Mouse (Mus musculus): ENCODE results near the gene Vps9d1. TPM values are rescaled to one million over a fixed set of nuclear protein-coding genes. Genes with fewer than 3 reads are reported as not detected.

Vps9d1 gene
- total and polyA plus RNA-seq, 2 experiments from 2014 or later: 16.1 to 32.7 TPM

- Histone ChIP-seq H3K9me3 (replicated peaks; ENCODE audit: control insufficient read depth, low read length) (no peaks in the 10 kb centered on the region), H3K27ac (ENCODE audit: low read depth) (no peak overlapping the region), H3K36me3 (replicated peaks; ENCODE audit: control insufficient read depth, insufficient read depth, low read length) (0 out of 2 replicates have a peak, but pooled peaks cover 3% of the 10 kb centered on the region), H3K4me2 (ENCODE audit: low read depth, low read length) (no peak overlapping the region), H3K4me1 (ENCODE audit: control insufficient read depth, insufficient read depth) (no peaks in the 10 kb centered on the region), H3K27me3 (ENCODE audit: control insufficient read depth, insufficient read depth, low read length) (no peaks in the 10 kb centered on the region), H3K9ac (replicated peaks; ENCODE audit: low read depth, low read length) (no peak overlapping the region), H3K4me3 (ENCODE audit: low read depth, low read length) (no peak overlapping the region)
- 82% methylated on average over 13 of the region's 13 CpGs for WGBS
- TF ChIP-seq CTCF (IDR thresholded peaks at IDR 0.05; ENCODE audit: low read depth) (no peak), EP300 (IDR thresholded peaks at IDR 0.05; ENCODE audit: low read depth) (no peak)
- no peak for ATAC-seq (ENCODE audit: insufficient read depth, low read depth)
- DNase-seq (ENCODE audit: low spot score): no peak
Observed at GRCm38 (mm10) chr8:123280302-123281094, 26.4 kb upstream of the Vps9d1 start.

GRCm38 (mm10) chr8:123279828-123280227, 25.7 kb upstream of the Vps9d1 start:
- Histone ChIP-seq H3K4me1 (ENCODE audit: control insufficient read depth, insufficient read depth) (no peaks in the 10 kb centered on the region), H3K36me3 (replicated peaks; ENCODE audit: control insufficient read depth, insufficient read depth, low read length) (0 out of 2 replicates have a peak, but pooled peaks cover 3% of the 10 kb centered on the region), H3K9me3 (replicated peaks; ENCODE audit: control insufficient read depth, low read length) (no peaks in the 10 kb centered on the region), H3K4me3 (ENCODE audit: low read depth, low read length) (no peak overlapping the region), H3K27me3 (ENCODE audit: control insufficient read depth, insufficient read depth, low read length) (no peaks in the 10 kb centered on the region), H3K4me2 (ENCODE audit: low read depth, low read length) (no peak overlapping the region), H3K9ac (replicated peaks; ENCODE audit: low read depth, low read length) (no peak overlapping the region), H3K27ac (ENCODE audit: low read depth) (no peak overlapping the region)
- no peak for ATAC-seq (ENCODE audit: insufficient read depth, low read depth)
- WGBS: 94% methylated on average over 4 of the region's 4 CpGs
- TF ChIP-seq EP300 (IDR thresholded peaks at IDR 0.05; ENCODE audit: low read depth) (no peak), CTCF (IDR thresholded peaks at IDR 0.05; ENCODE audit: low read depth) (no peak)
- DNase-seq (ENCODE audit: low spot score): no peak

- Histone ChIP-seq H3K36me3 (replicated peaks; ENCODE audit: control insufficient read depth, insufficient read depth, low read length) (0 out of 2 replicates have a peak, but pooled peaks cover 12% of the 10 kb centered on the region), H3K4me3 (ENCODE audit: low read depth, low read length) (no peak overlapping the region), H3K9me3 (replicated peaks; ENCODE audit: control insufficient read depth, low read length) (no peaks in the 10 kb centered on the region), H3K27me3 (ENCODE audit: control insufficient read depth, insufficient read depth, low read length) (no peaks in the 10 kb centered on the region), H3K4me1 (ENCODE audit: control insufficient read depth, insufficient read depth) (no peaks in the 10 kb centered on the region), H3K4me2 (ENCODE audit: low read depth, low read length) (no peak overlapping the region), H3K27ac (ENCODE audit: low read depth) (no peak overlapping the region), H3K9ac (replicated peaks; ENCODE audit: low read depth, low read length) (no peak overlapping the region)
- 43% methylated on average over 7 of the region's 7 CpGs for WGBS
- DNase-seq (ENCODE audit: low spot score) (no peak), ATAC-seq (ENCODE audit: insufficient read depth, low read depth) (no peak)
- no peak for TF ChIP-seq EP300 (IDR thresholded peaks at IDR 0.05; ENCODE audit: low read depth)
- no peak for TF ChIP-seq CTCF (IDR thresholded peaks at IDR 0.05; ENCODE audit: low read depth)
Observed at GRCm38 (mm10) chr8:123278445-123278844, 24.3 kb upstream of the Vps9d1 start.

GRCm38 (mm10) chr8:123275096-123275495, 20.9 kb upstream of the Vps9d1 start:
- 0 out of 2 replicates have a peak, but pooled peaks cover 13% of the 10 kb centered on the region for H3K36me3 ChIP-seq (replicated peaks; ENCODE audit: control insufficient read depth, insufficient read depth, low read length)
- H3K27ac ChIP-seq (ENCODE audit: low read depth): no peak overlapping the region

GRCm38 (mm10) chr8:123274447-123274846, 20.3 kb upstream of the Vps9d1 start:
- peaks cover 14% of the 10 kb centered on the region; the same call in 1 of the 2 replicates for H3K36me3 ChIP-seq (replicated peaks; ENCODE audit: control insufficient read depth, insufficient read depth, low read length)
- no peak overlapping the region for H3K9ac ChIP-seq (replicated peaks; ENCODE audit: low read depth, low read length)
- no peaks in the 10 kb centered on the region for H3K4me1 ChIP-seq (ENCODE audit: control insufficient read depth, insufficient read depth)
- no peak overlapping the region for H3K27ac ChIP-seq (ENCODE audit: low read depth)
- H3K4me3 ChIP-seq (ENCODE audit: low read depth, low read length): no peak overlapping the region
- no peaks in the 10 kb centered on the region for H3K9me3 ChIP-seq (replicated peaks; ENCODE audit: control insufficient read depth, low read length)
- TF ChIP-seq EP300 (IDR thresholded peaks at IDR 0.05; ENCODE audit: low read depth) (no peak), CTCF (IDR thresholded peaks at IDR 0.05; ENCODE audit: low read depth) (no peak)
- DNase-seq (ENCODE audit: low spot score) (no peak), ATAC-seq (ENCODE audit: insufficient read depth, low read depth) (no peak)
- WGBS: 89% methylated on average over 5 of the region's 5 CpGs
- H3K27me3 ChIP-seq (ENCODE audit: control insufficient read depth, insufficient read depth, low read length): no peaks in the 10 kb centered on the region
- no peak overlapping the region for H3K4me2 ChIP-seq (ENCODE audit: low read depth, low read length)

More at GRCm38 (mm10) chr8:123275096-123275495, 20.9 kb upstream of the Vps9d1 start:
- H3K9ac ChIP-seq (replicated peaks; ENCODE audit: low read depth, low read length): no peak overlapping the region
- H3K4me3 ChIP-seq (ENCODE audit: low read depth, low read length): no peak overlapping the region
- DNase-seq (ENCODE audit: low spot score): no peak
- no peaks in the 10 kb centered on the region for H3K4me1 ChIP-seq (ENCODE audit: control insufficient read depth, insufficient read depth)
- H3K9me3 ChIP-seq (replicated peaks; ENCODE audit: control insufficient read depth, low read length): no peaks in the 10 kb centered on the region
- no peak for ATAC-seq (ENCODE audit: insufficient read depth, low read depth)
- no peaks in the 10 kb centered on the region for H3K27me3 ChIP-seq (ENCODE audit: control insufficient read depth, insufficient read depth, low read length)
- TF ChIP-seq EP300 (IDR thresholded peaks at IDR 0.05; ENCODE audit: low read depth) (no peak), CTCF (IDR thresholded peaks at IDR 0.05; ENCODE audit: low read depth) (no peak)
- H3K4me2 ChIP-seq (ENCODE audit: low read depth, low read length): no peak overlapping the region
- 90% methylated on average over 12 of the region's 12 CpGs for WGBS

All from heart, postnatal 0 days (tissue).